Mouse (Mus musculus) A20 (cell line): ENCODE measurements around the gene Mylk.
"Not testable (repeated sequence)": the region's sequence is repeated elsewhere in the genome, so short reads cannot be mapped to it uniquely, and the experiment has no call there.

ENCODE experiments used
- DNase-seq: peaks from one replicate; pipeline ENCODE4 v3.0.0-alpha.2; 2011; ENCODE audit warnings: low read depth, low spot score

The Mylk gene

DNA sequence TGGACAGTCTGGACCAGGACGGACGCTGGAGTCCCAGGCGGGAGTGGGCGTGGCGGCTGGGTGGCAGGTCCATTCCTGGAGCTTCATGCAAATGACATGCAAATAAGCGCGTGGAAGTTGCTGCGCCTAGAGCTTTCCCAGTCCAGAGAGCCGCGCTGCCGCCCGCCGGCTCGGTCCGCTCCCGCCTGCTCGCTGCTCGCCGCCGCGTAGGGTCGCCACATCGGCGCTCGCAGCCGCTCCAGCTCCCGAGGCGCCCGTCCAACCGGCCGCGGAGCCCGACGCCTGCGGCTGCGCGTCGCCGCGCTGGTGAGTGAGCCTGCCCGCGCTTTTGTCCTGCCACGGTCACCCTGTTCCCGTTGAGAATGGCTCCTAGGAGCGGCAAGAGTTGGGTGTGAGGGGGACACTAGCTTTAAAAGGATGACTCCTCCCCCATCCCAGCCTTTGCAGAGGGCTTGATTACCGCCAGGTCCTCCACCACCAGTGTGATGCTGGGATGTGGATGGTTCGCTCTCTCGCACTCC, at the start of gene Mylk:
Mylk (plus strand) TSS at position 146 of the 521 bp plus-strand sequence.
- no peak for DNase-seq

DNA sequence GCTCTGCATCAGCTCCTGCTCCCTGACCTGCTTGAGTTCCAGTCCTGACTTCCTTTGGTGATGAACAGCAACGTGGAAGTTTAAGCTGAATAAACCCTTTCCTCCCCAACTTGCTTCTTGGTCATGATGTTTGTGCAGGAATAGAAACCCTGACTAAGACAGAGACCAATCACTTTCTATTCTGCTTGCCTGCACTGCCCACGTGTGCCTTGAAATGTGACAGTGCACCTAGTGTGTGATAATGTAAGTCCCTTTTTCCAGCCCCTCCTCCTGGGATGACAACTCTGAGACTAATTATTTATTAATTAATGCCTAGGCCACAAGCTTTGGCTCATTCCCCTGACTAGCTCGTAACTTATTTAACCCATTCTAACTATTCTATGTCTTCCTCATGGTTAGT, 46.3 kb upstream of the Mylk start:
- peak; percentile 24 for DNase-seq

DNA sequence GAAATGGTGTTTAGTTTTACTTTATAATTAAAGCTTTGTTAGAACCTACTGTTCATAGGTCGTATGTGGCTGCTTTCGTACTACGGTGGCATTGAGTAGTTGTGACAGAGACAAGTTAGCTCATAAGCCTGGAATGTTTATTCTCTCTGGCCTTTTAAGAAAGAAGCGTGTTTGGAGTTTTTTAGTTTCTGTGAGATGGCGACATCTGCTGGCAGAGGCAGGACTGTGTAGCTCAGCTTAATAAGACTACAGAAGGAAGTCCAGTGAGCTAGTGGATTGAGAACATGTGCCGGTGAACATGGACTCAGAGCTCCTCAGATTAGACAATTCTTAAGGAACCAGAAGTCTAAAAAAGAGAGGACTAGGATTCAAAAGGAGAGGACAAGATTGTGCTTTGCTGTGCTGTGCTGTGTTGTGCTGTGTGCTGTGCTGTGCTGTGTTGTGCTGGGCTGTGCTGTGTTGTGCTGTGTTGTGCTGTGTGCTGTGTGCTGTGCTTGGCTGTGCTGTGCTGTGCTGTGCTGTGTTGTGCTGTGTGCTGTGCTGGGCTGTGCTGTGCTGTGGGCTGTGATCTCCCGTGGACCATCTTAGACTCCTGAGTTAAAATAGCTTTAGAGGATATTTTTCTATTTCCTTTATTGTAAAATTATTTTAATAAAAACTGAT, 44.7 kb upstream of the Mylk start:
- peak; percentile 74 for DNase-seq

DNA sequence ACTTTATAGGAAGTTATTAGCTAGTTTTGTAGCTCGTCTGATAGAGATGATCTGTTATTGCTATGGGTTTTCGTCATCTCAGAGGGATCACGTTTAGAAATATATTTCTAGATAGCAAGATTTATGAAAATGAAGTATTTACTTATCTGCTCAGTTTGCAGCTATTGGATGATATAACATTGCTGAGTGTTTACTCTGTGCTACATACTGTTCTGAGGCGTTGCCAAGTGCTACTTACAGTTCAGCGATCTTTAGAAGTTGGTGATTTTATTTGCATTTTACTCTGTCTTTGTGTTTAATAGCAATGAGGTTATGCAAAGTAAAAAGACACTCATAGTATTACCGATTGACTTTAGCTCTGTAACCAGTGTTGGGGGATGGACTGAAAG, 44.2 kb upstream of the Mylk start:
- DNase-seq = no peak

GRCm38 (mm10) chr16:34706019-34706418, 39.0 kb upstream of the Mylk start:
- no peak for DNase-seq

DNA sequence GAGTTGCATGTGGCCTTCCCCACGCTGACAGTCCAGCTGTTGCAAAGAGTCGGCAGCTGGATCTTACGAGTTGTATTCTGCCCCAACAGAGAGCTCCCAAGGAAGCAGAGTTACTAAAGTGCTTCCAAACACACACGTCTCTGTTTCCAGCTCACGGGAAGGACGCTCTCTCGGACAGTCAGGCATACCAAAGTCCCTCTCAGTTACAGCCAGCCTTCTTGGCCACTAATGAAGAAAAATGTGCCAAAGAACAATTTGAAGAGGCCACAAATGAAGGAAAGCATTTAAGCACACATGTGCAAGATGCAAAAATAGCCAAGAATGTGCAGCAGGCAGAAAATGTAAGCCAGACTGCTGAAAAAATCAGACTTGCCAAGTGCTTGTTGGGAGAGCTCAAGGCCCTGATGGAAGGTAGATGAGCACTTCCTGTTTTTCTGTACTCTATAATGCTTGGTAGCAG, 38.5 kb upstream of the Mylk start:
- no peak for DNase-seq

- peak; percentile 50 for DNase-seq
These were observed 33.5 kb upstream of the Mylk start for GRCm38 (mm10) chr16:34711481-34711880.

DNA sequence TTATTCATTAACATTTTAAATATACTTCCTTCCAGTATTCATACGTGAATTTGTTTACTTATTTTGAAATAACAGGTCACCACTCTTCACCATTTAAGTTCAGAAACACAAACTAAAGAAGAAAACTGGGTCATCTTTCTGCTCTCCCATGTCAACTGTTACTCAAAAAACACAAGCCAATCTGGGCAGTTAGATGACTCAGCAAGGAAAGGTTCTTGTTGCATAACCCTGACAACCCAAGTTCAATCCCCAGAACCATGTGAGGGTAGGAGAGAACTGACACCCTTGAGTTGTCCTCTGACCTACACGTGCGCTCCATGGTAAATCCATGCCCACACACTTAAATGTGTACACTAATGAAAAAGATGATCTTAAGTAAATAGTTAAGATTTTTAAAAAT, 19.9 kb upstream of the Mylk start:
- no peak for DNase-seq

GRCm38 (mm10) chr16:34728610-34729009, 16.4 kb upstream of the Mylk start:
- DNase-seq = not testable (repeated sequence)

GRCm38 (mm10) chr16:34729371-34729770, 15.6 kb upstream of the Mylk start:
- no peak for DNase-seq

DNA sequence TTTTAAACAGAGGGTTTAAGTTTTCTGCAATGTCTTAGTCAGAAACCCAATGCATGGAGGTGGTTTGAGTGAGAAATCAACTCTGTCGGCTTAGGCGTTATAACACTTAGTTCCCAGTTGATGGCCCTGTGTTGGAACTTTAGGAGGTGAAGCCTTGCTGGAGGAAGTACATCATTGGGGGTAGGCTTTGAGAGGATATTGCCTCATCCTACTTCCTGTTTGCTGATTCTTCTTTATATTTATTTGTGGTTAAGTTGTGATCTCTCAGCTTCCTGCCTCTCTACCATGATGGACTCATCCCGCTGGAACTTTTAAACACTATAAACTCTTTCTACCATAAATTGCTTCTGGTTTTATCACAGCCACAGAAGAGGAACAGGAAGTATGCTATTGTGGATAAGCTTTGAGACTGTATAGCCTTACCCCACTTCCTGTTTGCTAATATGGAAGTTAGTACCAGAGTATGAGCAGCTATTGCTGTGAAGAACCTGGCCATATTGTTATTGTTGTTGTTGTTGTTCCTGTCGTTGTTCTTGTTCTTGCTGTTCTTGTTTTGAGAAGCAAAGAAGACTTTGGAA, 6.3 kb upstream of the Mylk start:
- peak; percentile 22 for DNase-seq

DNA sequence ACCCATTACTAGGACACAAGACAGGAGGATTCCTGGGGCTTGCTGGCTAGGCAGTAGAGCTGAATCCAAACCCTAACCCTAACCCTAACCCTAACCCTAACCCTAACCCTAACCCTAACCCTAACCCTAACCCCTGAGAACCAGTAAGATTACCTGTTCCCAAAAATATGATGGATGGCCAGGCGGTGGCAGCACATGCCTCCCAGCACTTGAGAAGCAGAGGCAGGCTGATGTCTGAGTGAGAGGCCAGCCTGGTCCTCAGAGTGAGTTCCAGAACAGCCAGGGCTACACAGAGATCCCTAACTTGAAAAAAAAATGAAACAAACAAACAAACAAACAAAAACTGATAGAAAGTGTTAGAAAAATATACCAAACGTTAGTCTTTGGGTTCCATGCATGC, 2.1 kb upstream of the Mylk start:
- peak; percentile 16 for DNase-seq

DNA sequence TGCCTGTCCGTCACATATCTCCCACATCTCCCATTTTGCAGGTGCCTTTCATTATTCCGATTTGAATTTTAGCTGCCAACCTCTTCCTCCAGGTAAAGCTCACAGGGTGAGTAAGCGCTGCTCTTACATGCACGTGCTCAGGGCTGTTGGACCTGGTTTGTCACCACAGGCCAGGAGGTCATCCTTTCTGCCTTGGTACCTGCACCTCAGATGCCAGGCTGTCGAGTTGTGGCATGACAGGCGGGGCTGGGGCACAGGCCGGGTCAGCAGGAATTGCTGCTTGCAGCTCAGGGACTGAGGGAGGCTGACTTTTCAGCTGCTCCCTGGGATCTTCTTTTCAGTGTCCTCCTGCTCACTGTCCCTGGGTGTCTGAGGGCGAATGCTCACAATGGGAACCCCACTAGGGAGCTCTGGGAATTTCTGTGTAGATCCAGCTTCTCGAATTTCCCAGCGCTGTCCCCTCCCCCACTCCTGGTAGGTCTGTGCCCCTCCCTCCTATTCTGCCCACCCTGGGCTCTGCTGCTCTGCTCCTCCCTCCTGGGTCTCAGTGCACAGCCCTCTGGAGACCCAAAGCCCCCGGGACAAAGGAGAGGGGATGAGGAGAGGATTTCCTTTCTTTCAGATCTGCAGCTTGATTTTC, 3.2 kb downstream of the Mylk start:
- no peak for DNase-seq

- DNase-seq = no peak
These were observed 4.5 kb downstream of the Mylk start for GRCm38 (mm10) chr16:34749536-34749935.

- DNase-seq = no peak
These were observed 7.0 kb downstream of the Mylk start for GRCm38 (mm10) chr16:34752026-34752425.

DNA sequence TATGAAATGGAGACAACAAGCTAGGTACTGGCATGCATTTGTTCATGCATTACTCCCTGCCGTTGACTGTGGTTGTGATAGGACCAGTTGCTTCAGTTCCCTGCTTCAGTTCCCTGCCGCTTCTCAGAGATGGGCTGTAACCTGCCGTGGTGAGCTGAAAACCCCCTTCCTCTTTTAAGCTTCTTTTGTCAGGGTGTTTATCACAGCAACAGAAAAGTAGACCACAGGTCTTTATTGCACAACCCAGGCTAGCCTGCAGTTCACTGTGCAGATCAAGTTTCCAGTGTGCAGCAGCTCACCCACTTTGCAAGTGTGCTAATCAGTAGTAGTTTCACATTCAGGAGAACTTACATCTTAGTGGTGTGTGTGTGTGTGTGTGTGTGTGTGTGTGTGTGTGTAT, 8.0 kb downstream of the Mylk start:
- DNase-seq = no peak

- no peak for DNase-seq
These were observed 12.0 kb downstream of the Mylk start for GRCm38 (mm10) chr16:34756991-34757390.

GRCm38 (mm10) chr16:34758205-34758604, 13.2 kb downstream of the Mylk start:
- DNase-seq = no peak

GRCm38 (mm10) chr16:34763959-34764591, 19.1 kb downstream of the Mylk start:
- DNase-seq = no peak

- no peak for DNase-seq
These were observed 20.7 kb downstream of the Mylk start for GRCm38 (mm10) chr16:34765666-34766065.

DNA sequence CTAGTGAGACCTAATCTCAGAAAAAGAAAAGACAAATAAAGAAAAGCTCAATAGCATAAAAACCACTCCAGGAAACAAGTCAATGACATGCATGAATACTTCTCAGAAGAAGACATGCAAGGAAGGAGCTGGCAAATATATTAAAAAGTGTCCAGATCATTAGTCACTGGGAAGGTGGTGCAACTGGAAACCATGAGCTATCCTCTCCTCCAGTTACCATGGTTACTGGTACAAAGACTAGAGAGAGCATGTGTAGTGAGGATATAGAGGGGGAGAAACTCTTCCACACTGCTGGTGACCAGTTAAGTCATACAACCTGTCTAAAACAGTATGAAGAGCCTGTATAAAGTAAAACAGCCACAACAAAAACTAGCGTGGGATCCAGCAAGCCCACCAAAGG, 21.2 kb downstream of the Mylk start:
- DNase-seq = no peak

- no peak for DNase-seq
These were observed 22.4 kb downstream of the Mylk start for GRCm38 (mm10) chr16:34767443-34767842.
